Mouse (Mus musculus) Patski (cell line): ENCODE results near the gene Zc3h15. TPM values are rescaled to one million over a fixed set of nuclear protein-coding genes. Genes with fewer than 3 reads are reported as not detected.
"Not testable (repeated sequence)": the region's sequence is repeated elsewhere in the genome, so short reads cannot be mapped to it uniquely, and the experiment has no call there.

Source experiments
- ATAC-seq: fragments of 100-300 bp; one replicate; pipeline ENCODE4 v1.8.0; 2021
- CTCF ChIA-PET: fragments of 350-600 bp; sonication (Branson Sonifier 250); formaldehyde crosslinking; loops from one replicate; lab custom pipeline; 2022; ENCODE audit warnings: inconsistent platforms; lab: Charles Lee
- POLR2A ChIA-PET: fragments of 350-600 bp; sonication (Branson Sonifier 250); formaldehyde crosslinking; loops from one replicate; lab custom pipeline; 2022; ENCODE audit warnings: antibody characterized with exemption, inconsistent platforms; lab: Charles Lee
- DNase-seq: peaks from one replicate; pipeline ENCODE4 v3.0.0-alpha.2; 2011; ENCODE audit warnings: low read depth, low spot score
- H3K27me3 ChIP-seq: fragments of 371-371 bp; one replicate; pipeline ENCODE4 v1.5.1; 2021
- CTCF ChIP-seq: fragments of 100-300 bp; IDR thresholded peaks from one replicate; pipeline ENCODE4 v1.5.1; 2021
- in situ Hi-C: fragments of 300-500 bp; cut with MboI; formaldehyde crosslinking; loops from 3 replicates; pipeline ENCODE4 v1.11.1; 2018; ENCODE audit warnings: low pct_unique_long_range_greater_than_20kb, mixed read lengths
- polyA plus RNA-seq: library from polyadenylated mRNA; unstranded; gene quantifications from one replicate; pipeline ENCODE4 v1.2.3, GENCODE M21; 2021

The Zc3h15 gene
- polyA plus RNA-seq, 1 experiment from 2014 or later: 85.5 TPM

GRCm38 (mm10) chr2:83709896-83710524 is 65.8 kb downstream of the Zc3h15 start:
- in situ Hi-C loops: no loop called here
- TF ChIP-seq CTCF: no peak
- no peaks in the 10 kb centered on the region for H3K27me3 ChIP-seq
- DNase-seq (peak; percentile 79), ATAC-seq (peak; percentile 98)
- POLR2A ChIA-PET: interaction anchor here (1.4 kb wide), 1 partner anchor 26 kb away, joined by 4 read pairs; no protein-coding TSS in a partner anchor
- CTCF ChIA-PET: interaction anchor here (0.8 to 1.7 kb wide), 8 partner anchors 9 to 61 kb away, joined by 3 to 6 read pairs (median 4); no protein-coding TSS in a partner anchor

- in situ Hi-C loops, CTCF ChIA-PET, ATAC-seq: not testable (repeated sequence)
Measured at GRCm38 (mm10) chr2:83713281-83713680, 69.0 kb downstream of the Zc3h15 start.

GRCm38 (mm10) chr2:83713946-83714345 is 69.7 kb downstream of the Zc3h15 start:
- in situ Hi-C loops: no loop called here
- no peaks in the 10 kb centered on the region for H3K27me3 ChIP-seq
- DNase-seq (no peak), ATAC-seq (no peak)
- CTCF ChIA-PET: no interaction called here
- TF ChIP-seq CTCF: no peak
- POLR2A ChIA-PET: interaction anchor here (1.0 kb wide), 1 partner anchor 23 kb away, joined by 3 read pairs; no protein-coding TSS in a partner anchor

More at GRCm38 (mm10) chr2:83713281-83713680, 69.0 kb downstream of the Zc3h15 start:
- not testable (repeated sequence) for DNase-seq, H3K27me3 ChIP-seq
- POLR2A ChIA-PET: interaction anchor here (1.0 kb wide), 1 partner anchor 22 kb away, joined by 3 read pairs; no protein-coding TSS in a partner anchor

Other genes starting within 250 kb of the Zc3h15 start
- 374 TPM for gene Itgav, start 80.0 kb downstream of the Zc3h15 start, polyA plus RNA-seq
- 0.49 TPM for gene Fam171b, start 168.2 kb downstream of the Zc3h15 start, polyA plus RNA-seq